Mouse (Mus musculus) inflammation-experienced regulatory T-cells, adult 16 weeks (primary cell): ENCODE measurements around the gene Aimp2. TPM values are rescaled to one million over a fixed set of nuclear protein-coding genes. Genes with fewer than 3 reads are reported as not detected.

ENCODE experiments used
- polyA plus RNA-seq: library from polyadenylated mRNA; unstranded; fragments of 100-300 nt; shearing (Covaris generic); gene quantifications from one replicate; pipeline ENCODE4 v1.2.1, GENCODE M21; 2017

Gene Aimp2
- 51.5 TPM for polyA plus RNA-seq

GRCm38 (mm10) chr5:143909417-143910400 lies at the start of gene Aimp2, which contains the start of gene Pms2:
Aimp2 (minus strand) TSS chr5:143909847.
Pms2 (plus strand) TSS chr5:143909964.

DNA sequence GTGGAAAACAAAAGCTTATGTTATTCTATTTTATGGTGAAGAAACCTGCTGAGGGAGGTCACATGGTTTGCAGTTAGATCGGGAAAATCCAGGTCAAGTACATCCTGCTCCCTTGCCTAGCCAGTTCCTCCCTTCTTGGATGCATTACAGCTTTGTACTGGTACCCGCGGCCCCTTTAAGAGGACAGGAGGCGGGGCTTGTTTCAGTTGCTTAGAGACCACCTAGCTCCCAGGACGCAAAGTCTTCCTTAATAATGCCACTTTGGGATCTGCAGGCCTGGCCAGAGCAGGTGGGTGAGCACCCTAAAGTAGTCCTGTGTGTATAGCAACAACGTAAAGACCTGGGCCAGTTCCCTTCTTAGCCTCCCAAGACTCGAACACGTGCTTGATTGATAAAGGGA lies 23.2 kb upstream of the Aimp2 start, which contains the start of gene Rsph10b:
TSS of gene Rsph10b (plus strand) at position 205 of the 400 bp plus-strand sequence.

DNA sequence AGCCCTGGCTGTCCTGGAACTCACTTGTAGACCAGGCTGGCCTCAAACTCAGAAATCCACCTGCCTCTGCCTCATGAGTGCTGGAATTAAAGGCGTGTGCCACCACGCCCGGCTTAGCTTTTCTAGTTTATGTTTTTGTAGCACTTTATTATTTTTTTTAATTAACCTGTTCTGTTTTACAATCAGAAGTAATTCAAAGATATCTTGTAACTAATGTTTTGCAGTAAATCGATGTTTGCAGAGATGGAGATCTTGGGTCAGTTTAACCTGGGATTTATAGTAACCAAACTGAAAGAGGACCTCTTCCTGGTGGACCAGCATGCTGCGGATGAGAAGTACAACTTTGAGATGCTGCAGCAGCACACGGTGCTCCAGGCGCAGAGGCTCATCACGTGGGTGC lies 18.2 kb upstream of the Aimp2 start, which contains the start of gene Gm42421:
TSS of gene Gm42421 (plus strand) at position 301 of the 400 bp plus-strand sequence.

DNA sequence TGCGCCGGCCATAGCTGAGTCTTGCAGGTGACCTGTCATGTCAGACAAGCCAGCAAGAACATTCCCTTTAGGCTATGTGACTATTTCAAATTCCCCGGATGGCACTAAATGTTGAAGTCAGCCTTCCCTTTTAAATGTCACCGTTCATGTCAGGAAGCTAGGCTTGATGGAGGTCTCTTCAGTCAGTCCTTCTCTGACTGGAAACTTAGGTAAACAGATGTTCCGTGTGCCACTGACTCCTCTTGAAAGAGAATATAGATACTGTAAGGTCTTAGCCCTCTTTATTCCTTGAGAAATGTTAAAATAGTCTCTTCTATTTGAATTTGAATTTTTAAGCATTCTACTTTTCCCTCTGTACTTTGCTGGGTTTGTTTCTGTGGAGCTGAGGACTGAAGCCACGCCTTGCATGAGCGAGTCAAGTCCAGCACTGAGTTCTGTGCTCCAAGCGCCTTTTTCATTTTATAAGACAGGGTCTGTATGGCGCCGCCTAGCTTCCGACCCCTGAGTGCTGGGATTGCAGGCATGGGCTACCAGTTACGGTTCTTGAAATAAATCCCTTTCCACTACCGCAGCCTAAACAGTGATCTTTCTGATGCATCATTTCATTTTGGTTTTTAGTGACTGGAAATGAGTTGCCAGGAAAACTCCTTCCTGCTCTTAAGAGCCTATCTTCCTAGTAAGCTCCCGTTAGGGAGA lies 11.9 kb downstream of the Aimp2 start, which contains the start of gene Ankrd61:
TSS of gene Ankrd61 (minus strand) at position 51 of the 696 bp plus-strand sequence.

Other genes with a start within 250 kb of the Aimp2 start
- gene Usp42, start 177.6 kb downstream of the Aimp2 start, polyA plus RNA-seq: 15.9 TPM
- 77.4 TPM for gene Eif2ak1, start 92.1 kb downstream of the Aimp2 start, polyA plus RNA-seq
- 0.52 TPM for gene Ankrd61, start 12.2 kb downstream of the Aimp2 start, polyA plus RNA-seq
- 37.6 TPM for gene Pms2, start 117 bp upstream of the Aimp2 start, polyA plus RNA-seq
- gene Gm42421, start 18.3 kb upstream of the Aimp2 start, polyA plus RNA-seq: 1.4 TPM
- 0.80 TPM for gene Rsph10b, start 23.2 kb upstream of the Aimp2 start, polyA plus RNA-seq
- gene Ccz1, start 105.0 kb upstream of the Aimp2 start, polyA plus RNA-seq: 61.3 TPM
- not detected for gene Ocm, start 116.8 kb upstream of the Aimp2 start, polyA plus RNA-seq
- 4.0 TPM for gene Lmtk2, start 190.6 kb upstream of the Aimp2 start, polyA plus RNA-seq